Mouse (Mus musculus): ENCODE results near the gene Sept6. TPM values are rescaled to one million over a fixed set of nuclear protein-coding genes. Genes with fewer than 3 reads are reported as not detected.

Gene Sept6
- total and polyA plus RNA-seq, 3 experiments = 94.1 to 180 (median 98.8) TPM

DNA sequence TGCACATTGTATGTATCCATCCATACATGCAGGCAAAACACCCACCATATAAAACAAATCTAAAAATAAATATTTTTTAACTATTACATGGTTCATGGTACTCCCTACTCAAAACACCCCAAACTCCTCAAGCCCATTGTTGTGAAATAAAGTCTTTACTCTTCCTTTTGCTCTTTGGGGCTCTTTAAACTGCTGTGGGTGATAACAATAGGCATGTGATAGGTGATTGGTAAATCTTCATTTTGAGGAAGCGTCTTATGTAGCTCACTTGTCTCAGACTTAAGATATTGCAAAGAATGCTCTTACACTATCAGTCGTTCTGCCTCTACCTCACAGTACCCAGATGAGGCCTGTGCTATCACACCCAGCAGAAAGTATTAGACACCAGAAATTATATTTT, 13.7 kb downstream of the Sept6 start:
- Histone ChIP-seq H3K4me2 (ENCODE audit: insufficient read depth, low read depth, poor library complexity, severe bottlenecking) (no peak overlapping the region), H3K27ac (ENCODE audit: insufficient read depth, low read depth) (no peak overlapping the region), H3K9me3 (replicated peaks; ENCODE audit: low read length) (no peaks in the 10 kb centered on the region), H3K9ac (ENCODE audit: insufficient read depth, low read depth) (no peak overlapping the region), H3K79me2 (replicated peaks; ENCODE audit: control insufficient read depth, extremely low read depth, insufficient read depth, poor library complexity, severe bottlenecking) (peaks cover 63% of the 10 kb centered on the region), H3K27me3 (replicated peaks) (no peaks in the 10 kb centered on the region), H3K4me1 (ENCODE audit: control insufficient read depth in 1 of 2, insufficient read depth in 2 of 2) (peaks cover 8 to 20% of the 10 kb centered on the region in 2 experiments), H3K4me3 (replicated peaks in 1 of 3; ENCODE audit: low read depth in 2 of 3, low read length in 2 of 3, poor library complexity in 1 of 3) (no peak overlapping the region), H3K36me3 (replicated peaks in 1 of 2; ENCODE audit: control insufficient read depth in 1 of 2, insufficient read depth in 1 of 2, low read length in 1 of 2) (peaks cover 9 to 46% of the 10 kb centered on the region in 2 experiments)
- dilution Hi-C loops (cut with MboI; ENCODE audit: extremely low pct_ligation_motif_present, extremely low pct_unique_long_range_greater_than_20kb, low sequenced_read_pairs) = no loop called here
- in situ Hi-C loops (cut with MboI; ENCODE audit: low pct_ligation_motif_present, low pct_unique_long_range_greater_than_20kb, low sequenced_read_pairs) = no loop called here
- TF ChIP-seq PAX5 (IDR thresholded peaks at IDR 0.05; ENCODE audit: low read length) (no peak), USF1 (IDR thresholded peaks at IDR 0.05; ENCODE audit: low read depth, low read length) (no peak), BHLHE40 (IDR thresholded peaks at IDR 0.05; ENCODE audit: low read depth, low read length) (no peak), ZC3H11A (IDR thresholded peaks at IDR 0.05; ENCODE audit: low read depth, low read length) (no peak), JUND (conservative IDR thresholded peaks at IDR 0.05; ENCODE audit: low read depth, low read length) (no peak), NELFE (IDR thresholded peaks at IDR 0.05; ENCODE audit: low read depth, low read length) (no peak), IRF4 (IDR thresholded peaks at IDR 0.05; ENCODE audit: low read depth, low read length) (no peak), UBTF (IDR thresholded peaks at IDR 0.05; ENCODE audit: low read depth, low read length) (no peak), EP300 (IDR thresholded peaks at IDR 0.05; ENCODE audit: low read length) (no peak)
- no peak for DNase-seq (ENCODE audit: extremely low read depth)

DNA sequence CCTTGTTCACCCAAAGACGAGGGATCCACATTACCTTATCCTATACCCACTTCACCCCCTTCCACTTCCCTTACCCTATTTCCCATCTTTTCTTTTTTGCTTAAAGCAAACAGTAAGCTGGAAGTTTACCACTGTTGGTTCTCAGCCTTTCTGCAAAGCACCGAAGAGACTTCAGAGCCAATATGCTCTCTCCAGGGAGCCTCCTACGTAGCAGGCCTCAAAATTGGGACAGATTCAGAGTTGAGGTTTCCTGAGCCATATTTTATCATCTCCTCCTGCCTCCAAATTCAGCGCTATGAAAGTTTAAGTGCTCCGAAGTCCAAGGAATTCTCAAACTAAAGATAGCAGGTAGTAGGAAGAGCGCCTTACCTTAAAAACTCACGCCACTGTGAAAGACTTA, 14.6 kb downstream of the Sept6 start:
- Histone ChIP-seq H3K4me2 (ENCODE audit: insufficient read depth, low read depth, poor library complexity, severe bottlenecking) (no peak overlapping the region), H3K36me3 (replicated peaks in 1 of 2; ENCODE audit: control insufficient read depth in 1 of 2, insufficient read depth in 1 of 2, low read length in 1 of 2) (peaks cover 14 to 55% of the 10 kb centered on the region in 2 experiments), H3K27me3 (replicated peaks) (no peaks in the 10 kb centered on the region), H3K79me2 (replicated peaks; ENCODE audit: control insufficient read depth, extremely low read depth, insufficient read depth, poor library complexity, severe bottlenecking) (peaks cover 57% of the 10 kb centered on the region), H3K4me1 (ENCODE audit: control insufficient read depth in 1 of 2, insufficient read depth in 2 of 2) (peaks cover 8 to 20% of the 10 kb centered on the region in 2 experiments), H3K4me3 (replicated peaks in 1 of 3; ENCODE audit: low read depth in 2 of 3, low read length in 2 of 3, poor library complexity in 1 of 3) (no peak overlapping the region), H3K9me3 (replicated peaks; ENCODE audit: low read length) (no peaks in the 10 kb centered on the region), H3K9ac (ENCODE audit: insufficient read depth, low read depth) (no peak overlapping the region), H3K27ac (ENCODE audit: insufficient read depth, low read depth) (no peak overlapping the region)
- no peak for DNase-seq (ENCODE audit: extremely low read depth)
- dilution Hi-C loops (cut with MboI; ENCODE audit: extremely low pct_ligation_motif_present, extremely low pct_unique_long_range_greater_than_20kb, low sequenced_read_pairs) = no loop called here
- no peak for TF ChIP-seq MAFK (IDR thresholded peaks at IDR 0.05; ENCODE audit: insufficient replicate concordance, low read length)
- TF ChIP-seq ZNF384 (IDR thresholded peaks at IDR 0.05; ENCODE audit: low read depth, low read length) = no peak
- TF ChIP-seq MAZ (IDR thresholded peaks at IDR 0.05; ENCODE audit: low read depth, low read length) = no peak
- no peak for TF ChIP-seq JUN (IDR thresholded peaks at IDR 0.05; ENCODE audit: insufficient read depth, low read depth, low read length)
- TF ChIP-seq MXI1 (IDR thresholded peaks at IDR 0.05; ENCODE audit: low read depth, low read length) = no peak
- TF ChIP-seq MEF2A (IDR thresholded peaks at IDR 0.05; ENCODE audit: borderline replicate concordance, low read depth, low read length) = no peak
- TF ChIP-seq UBTF (IDR thresholded peaks at IDR 0.05; ENCODE audit: low read depth, low read length) = no peak
- no peak for TF ChIP-seq SMC3 (IDR thresholded peaks at IDR 0.05; ENCODE audit: low read depth, low read length)
- TF ChIP-seq ZKSCAN1 (IDR thresholded peaks at IDR 0.05; ENCODE audit: borderline replicate concordance, low read depth, low read length) = no peak
- TF ChIP-seq CHD2 (IDR thresholded peaks at IDR 0.05; ENCODE audit: low read length) = no peak
- TF ChIP-seq JUND (conservative IDR thresholded peaks at IDR 0.05; ENCODE audit: low read depth, low read length) = no peak
- no peak for TF ChIP-seq TCF12 (IDR thresholded peaks at IDR 0.05; ENCODE audit: low read depth, low read length)
- TF ChIP-seq NRF1 (IDR thresholded peaks at IDR 0.05; ENCODE audit: low read depth, low read length) = no peak
- in situ Hi-C loops (cut with MboI; ENCODE audit: low pct_ligation_motif_present, low pct_unique_long_range_greater_than_20kb, low sequenced_read_pairs) = no loop called here

Data from CH12.LX (cell line).